Mouse (Mus musculus) hindbrain, postnatal 0 days (tissue): Measurements from ENCODE around the gene Enpp1. TPM values are rescaled to one million over a fixed set of nuclear protein-coding genes. Genes with fewer than 3 reads are reported as not detected.

Experiments used
- ATAC-seq: fragments of 200-750 bp; cut with Nextera tagmentation; 2 replicates; pipeline ENCODE4 v1.8.0; 2017; ENCODE audit warnings: mild to moderate bottlenecking, moderate TSS enrichment, moderate library complexity
- DNase-seq: peaks from one replicate; pipeline ENCODE4 v3.0.0-alpha.2; 2015; ENCODE audit warnings: low spot score
- H3K27ac ChIP-seq: fragments of 300-500 bp; sonication (generic); 2 replicates; pipeline ENCODE4 v1.5.1; 2014; ENCODE audit warnings: mild to moderate bottlenecking
- H3K27me3 ChIP-seq: fragments of 300-500 bp; sonication (generic); 2 replicates; pipeline ENCODE4 v1.6.1; 2014; ENCODE audit warnings: low read length, mixed read lengths; ENCODE audit not compliant: insufficient read depth
- H3K36me3 ChIP-seq: fragments of 300-500 bp; sonication (generic); 2 replicates; pipeline ENCODE4 v1.6.1; 2014; ENCODE audit warnings: low read length, mixed read lengths; ENCODE audit not compliant: insufficient read depth
- H3K4me1 ChIP-seq: fragments of 300-500 bp; sonication (generic); 2 replicates; pipeline ENCODE4 v1.6.1; 2014; ENCODE audit warnings: antibody characterized with exemption, low read length, mixed read lengths; ENCODE audit not compliant: insufficient read depth
- H3K4me2 ChIP-seq: fragments of 300-500 bp; sonication (generic); 2 replicates; pipeline ENCODE4 v1.6.1; 2014; ENCODE audit warnings: low read depth, mild to moderate bottlenecking, low read length, moderate library complexity, mixed read lengths
- H3K4me3 ChIP-seq: fragments of 300-500 bp; sonication (generic); 2 replicates; pipeline ENCODE4 v1.5.1; 2014; ENCODE audit warnings: low read length
- H3K9ac ChIP-seq: fragments of 300-500 bp; sonication (generic); replicated peaks from 2 replicates; pipeline ENCODE4 v1.6.1; 2014; ENCODE audit warnings: mild to moderate bottlenecking, low read length, moderate library complexity, mixed read lengths
- H3K9me3 ChIP-seq: fragments of 300-500 bp; sonication (generic); 2 replicates; pipeline ENCODE4 v1.6.1; 2016; ENCODE audit warnings: low read length, mixed read lengths
- CTCF ChIP-seq: IDR thresholded peaks from 2 replicates; pipeline ENCODE4 v1.5.1; 2016; ENCODE audit warnings: antibody characterized with exemption, control low read depth, low read depth
- WGBS: fragments of 180-500 bp; shearing (Covaris S2); extraction: QIAGEN DNeasy Blood & Tissue Kit; methylation state at CpG from one replicate; pipeline ENCODE4 v1.1.7; 2014; 5-methylcytosine and 5-hydroxymethylcytosine counted together
- polyA plus RNA-seq: library from polyadenylated mRNA; unstranded; fragments of >200 nt; fragmentation: Nextera tagmentation; extraction: Ambion mirVana; gene quantifications from 2 replicates; pipeline ENCODE4 v1.2.1, GENCODE M21; 2015
- total RNA-seq: library from RNA; depleted of rRNA; stranded (reverse); fragments of >200 nt; gene quantifications from 2 replicates; pipeline ENCODE4 v1.2.3, GENCODE M21; 2014; rRNA removed

Enpp1 gene
- total and polyA plus RNA-seq, 2 experiments from 2014 or later, result 2.7 to 4.1 TPM

DNA sequence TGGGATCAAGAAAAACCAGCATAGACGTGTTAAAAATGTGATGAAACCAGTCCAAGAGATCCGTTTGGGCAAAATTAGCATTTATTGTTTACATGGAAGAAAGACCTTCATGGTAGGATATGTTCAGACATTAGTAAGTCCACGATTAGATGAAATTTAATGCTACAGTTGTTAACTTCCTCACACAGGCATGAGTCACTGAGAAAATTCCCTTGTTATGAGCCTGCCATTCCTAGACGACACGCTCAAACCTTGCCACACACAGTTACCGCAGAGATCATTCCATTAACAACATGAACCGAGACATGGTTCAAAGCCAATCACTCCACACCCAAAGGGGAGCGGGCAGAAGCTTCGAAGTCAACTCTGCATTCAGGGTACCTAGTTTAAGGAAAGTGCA is 122.7 kb downstream of the Enpp1 start:
- WGBS, result 92% methylated on average over 9 of the region's 9 CpGs
- no peaks in the 10 kb centered on the region for H3K9me3 ChIP-seq

DNA sequence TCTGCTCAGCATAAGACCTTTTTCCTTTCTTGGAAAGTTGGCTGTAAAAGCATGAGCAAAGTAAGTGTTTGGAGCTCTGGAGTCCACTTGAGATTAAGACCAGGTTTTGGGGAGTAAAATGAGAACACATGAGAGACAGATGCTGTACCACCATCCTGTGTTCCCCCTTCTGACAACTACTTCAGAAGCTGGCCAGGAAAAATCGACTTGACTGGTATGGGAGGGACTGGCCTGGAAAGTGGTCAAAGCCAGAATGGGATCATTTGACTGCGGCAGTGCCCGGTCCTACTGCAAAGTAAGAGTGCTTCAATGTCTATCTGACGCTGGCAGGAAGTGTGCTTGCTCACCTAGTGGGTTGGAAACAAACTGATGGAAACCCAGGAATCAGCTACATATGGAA is 123.1 kb downstream of the Enpp1 start:
- Histone ChIP-seq H3K9ac (no peak overlapping the region), H3K27ac (no peak overlapping the region), H3K27me3 (no peaks in the 10 kb centered on the region), H3K4me1 (no peaks in the 10 kb centered on the region), H3K4me3 (no peak overlapping the region), H3K36me3 (no peaks in the 10 kb centered on the region), H3K4me2 (no peak overlapping the region), H3K9me3 (no peaks in the 10 kb centered on the region)
- TF ChIP-seq CTCF, result no peak
- ATAC-seq (no peak), DNase-seq (no peak)
- 84% methylated on average over 4 of the region's 4 CpGs for WGBS

More for the DNA sequence above, 122.7 kb downstream of the Enpp1 start:
- no peaks in the 10 kb centered on the region for H3K27me3 ChIP-seq
- H3K36me3 ChIP-seq, result no peaks in the 10 kb centered on the region
- no peaks in the 10 kb centered on the region for H3K4me1 ChIP-seq
- ATAC-seq (no peak), DNase-seq (no peak)
- no peak overlapping the region for H3K4me2 ChIP-seq
- H3K27ac ChIP-seq, result no peak overlapping the region
- TF ChIP-seq CTCF, result no peak
- H3K9ac ChIP-seq, result no peak overlapping the region
- H3K4me3 ChIP-seq, result no peak overlapping the region

Other genes with a start within 250 kb of the Enpp1 start
- 7.2 and 7.7 TPM in 2 replicates for gene Ccn2, start 116.7 kb downstream of the Enpp1 start, total RNA-seq
- gene Ccn2, start 116.7 kb downstream of the Enpp1 start, polyA plus RNA-seq, result 4.7 and 5.3 TPM in 2 replicates
- gene Enpp3, start 130.7 kb upstream of the Enpp1 start, total RNA-seq, result 0.68 and 4.0 TPM in 2 replicates
- 1.5 and 1.7 TPM in 2 replicates for gene Enpp3, start 130.7 kb upstream of the Enpp1 start, polyA plus RNA-seq
- 41.5 and 58.2 TPM in 2 replicates for gene Med23, start 157.8 kb upstream of the Enpp1 start, total RNA-seq
- gene Med23, start 157.8 kb upstream of the Enpp1 start, polyA plus RNA-seq, result 15.2 and 17.1 TPM in 2 replicates
- gene Arg1, start 215.3 kb upstream of the Enpp1 start, total RNA-seq, result 2.9 and 3.0 TPM in 2 replicates
- 3.6 and 3.9 TPM in 2 replicates for gene Arg1, start 215.3 kb upstream of the Enpp1 start, polyA plus RNA-seq